Mouse (Mus musculus) c-Kit-positive CD71-negative TER-119-negative erythroid progenitor cells, embryonic 14.5 days (primary cell): ENCODE data around the gene Hist1h2bf.

ENCODE experiments used
- DNase-seq: peaks from one replicate; pipeline ENCODE4 v3.0.0-alpha.2; 2013; ENCODE audit warnings: low read depth

The Hist1h2bf gene

DNA sequence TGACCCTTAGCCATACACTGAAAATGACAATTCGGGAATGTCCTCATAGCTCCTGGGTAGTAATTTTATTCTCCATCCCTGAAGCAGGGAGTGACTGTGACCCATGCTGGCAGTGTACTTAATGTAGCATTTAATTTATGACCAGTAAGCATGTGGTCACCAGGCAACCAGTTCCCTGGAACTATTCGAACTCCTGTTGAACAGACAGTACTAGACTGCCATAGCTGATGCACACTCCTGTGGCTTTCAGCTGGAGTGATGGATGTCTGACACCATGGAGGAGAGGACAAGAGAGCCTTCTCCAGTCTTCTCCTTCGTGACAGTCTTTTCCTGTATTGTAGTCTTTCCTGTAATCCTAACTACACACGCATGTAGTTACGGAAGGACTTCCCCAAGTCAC lies 45.0 kb downstream of the Hist1h2bf start:
- DNase-seq: no peak

DNA sequence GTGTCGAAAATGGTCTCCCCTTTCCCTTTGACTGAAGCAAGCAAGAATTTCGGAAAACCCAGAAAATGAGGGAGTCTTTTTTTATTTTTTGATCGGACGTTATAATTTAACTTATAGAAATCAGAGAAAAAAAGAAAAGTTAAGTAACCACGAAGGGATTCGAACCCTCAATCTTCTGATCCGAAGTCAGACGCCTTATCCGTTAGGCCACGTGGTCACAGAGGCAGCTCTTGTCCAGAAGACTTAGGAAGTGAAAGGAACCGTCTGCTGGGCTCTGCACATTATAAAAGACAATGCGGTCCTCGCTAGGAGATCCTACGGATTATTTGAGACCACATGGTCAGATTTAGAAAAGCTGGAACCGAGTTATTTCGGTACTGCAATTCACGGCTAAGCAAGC lies 47.7 kb downstream of the Hist1h2bf start:
- DNase-seq: peak; percentile 87

DNA sequence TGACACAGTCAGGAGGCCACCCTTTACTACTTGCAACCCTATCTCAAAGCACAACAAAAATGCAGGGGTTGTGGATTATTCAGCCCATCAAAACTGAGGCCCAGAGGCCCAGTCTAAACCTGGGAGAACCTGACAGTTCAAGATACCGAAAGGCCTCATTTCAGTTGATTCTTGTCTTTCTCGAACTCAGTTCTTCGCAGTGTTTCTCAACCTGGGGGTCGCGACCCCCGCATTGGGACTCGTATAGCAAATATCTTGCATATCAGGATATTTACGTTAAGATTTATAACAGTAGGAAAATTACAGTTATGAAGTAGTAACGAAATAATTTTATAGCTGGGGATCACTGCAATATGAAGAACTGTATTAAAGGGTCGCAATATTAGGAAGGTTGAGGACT lies 48.1 kb downstream of the Hist1h2bf start:
- DNase-seq: no peak

DNA sequence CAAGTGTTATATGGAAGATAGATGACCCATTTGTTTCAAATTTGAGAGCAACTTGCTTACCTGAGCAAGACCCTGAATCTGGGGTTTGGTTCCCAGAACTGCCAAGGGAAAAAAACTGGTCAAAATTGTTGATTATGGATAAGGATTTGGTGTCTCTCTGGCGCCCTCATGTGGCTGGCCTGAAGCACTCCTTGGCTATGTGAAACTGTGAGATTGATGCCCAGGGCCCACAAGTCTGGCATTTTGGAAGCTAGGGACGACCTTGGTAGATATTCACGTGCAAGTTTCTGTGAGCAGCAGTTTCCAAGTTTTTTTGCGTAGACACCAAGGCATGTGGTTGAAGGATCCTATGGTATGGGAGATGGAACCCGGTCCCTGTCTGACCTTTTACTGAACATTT lies 49.3 kb downstream of the Hist1h2bf start:
- DNase-seq: peak; percentile 80

- DNase-seq: no peak
Measured at GRCm38 (mm10) chr13:23523976-23524375, 50.0 kb downstream of the Hist1h2bf start.
